Mouse (Mus musculus): ENCODE measurements around the gene Eepd1.

The Eepd1 gene

GRCm38 (mm10) chr9:25489221-25489960 lies 8.0 kb downstream of the Eepd1 start:
- CTCF ChIA-PET, result no interaction called here

GRCm38 (mm10) chr9:25490278-25491145 lies 9.2 kb downstream of the Eepd1 start:
- CTCF ChIA-PET, result no interaction called here

- CTCF ChIA-PET, result no interaction called here
These were observed 12.6 kb downstream of the Eepd1 start for GRCm38 (mm10) chr9:25493918-25494317.

GRCm38 (mm10) chr9:25495601-25496000 lies 14.3 kb downstream of the Eepd1 start:
- CTCF ChIA-PET, result no interaction called here

- CTCF ChIA-PET, result no interaction called here
These were observed 14.8 kb downstream of the Eepd1 start for GRCm38 (mm10) chr9:25496196-25496595.

- CTCF ChIA-PET, result no interaction called here
These were observed 15.4 kb downstream of the Eepd1 start for GRCm38 (mm10) chr9:25496703-25497102.

- CTCF ChIA-PET, result no interaction called here
These were observed 17.4 kb downstream of the Eepd1 start for GRCm38 (mm10) chr9:25498770-25499169.

GRCm38 (mm10) chr9:25499306-25499705 lies 18.0 kb downstream of the Eepd1 start:
- CTCF ChIA-PET, result no interaction called here

GRCm38 (mm10) chr9:25500031-25500430 lies 18.7 kb downstream of the Eepd1 start:
- CTCF ChIA-PET, result no interaction called here

GRCm38 (mm10) chr9:25508825-25509224 lies 27.5 kb downstream of the Eepd1 start:
- CTCF ChIA-PET, result no interaction called here

- CTCF ChIA-PET, result no interaction called here
These were observed 29.2 kb downstream of the Eepd1 start for GRCm38 (mm10) chr9:25510572-25510971.

GRCm38 (mm10) chr9:25513050-25513449 lies 31.7 kb downstream of the Eepd1 start:
- CTCF ChIA-PET, result no interaction called here

- CTCF ChIA-PET, result no interaction called here
These were observed 32.2 kb downstream of the Eepd1 start for GRCm38 (mm10) chr9:25513556-25513955.

- CTCF ChIA-PET, result no interaction called here
These were observed 35.3 kb downstream of the Eepd1 start for GRCm38 (mm10) chr9:25516640-25517039.

- CTCF ChIA-PET, result interaction anchor here (0.9 kb wide), 1 partner anchor 36 kb away, joined by 4 read pairs; no protein-coding TSS in a partner anchor
These were observed 36.6 kb downstream of the Eepd1 start for GRCm38 (mm10) chr9:25517982-25518381.

GRCm38 (mm10) chr9:25519193-25519592 lies 37.8 kb downstream of the Eepd1 start:
- CTCF ChIA-PET, result no interaction called here

- CTCF ChIA-PET, result no interaction called here
These were observed 39.5 kb downstream of the Eepd1 start for GRCm38 (mm10) chr9:25520826-25521225.

GRCm38 (mm10) chr9:25521825-25522224 lies 40.5 kb downstream of the Eepd1 start:
- CTCF ChIA-PET, result no interaction called here

GRCm38 (mm10) chr9:25526516-25526915 lies 45.2 kb downstream of the Eepd1 start:
- CTCF ChIA-PET, result no interaction called here

- CTCF ChIA-PET, result no interaction called here
These were observed 45.6 kb downstream of the Eepd1 start for GRCm38 (mm10) chr9:25526927-25527337.

GRCm38 (mm10) chr9:25527359-25528038 lies 46.2 kb downstream of the Eepd1 start:
- CTCF ChIA-PET, result no interaction called here

- CTCF ChIA-PET, result no interaction called here
These were observed 50.3 kb downstream of the Eepd1 start for GRCm38 (mm10) chr9:25531627-25532026.

- CTCF ChIA-PET, result interaction anchor here (0.5 kb wide), 1 partner anchor 989 kb away, joined by 3 read pairs; no protein-coding TSS in a partner anchor
These were observed 50.8 kb downstream of the Eepd1 start for GRCm38 (mm10) chr9:25532105-25532504.

Measured in spleen, embryonic (tissue).